In the genomic region with DNA sequence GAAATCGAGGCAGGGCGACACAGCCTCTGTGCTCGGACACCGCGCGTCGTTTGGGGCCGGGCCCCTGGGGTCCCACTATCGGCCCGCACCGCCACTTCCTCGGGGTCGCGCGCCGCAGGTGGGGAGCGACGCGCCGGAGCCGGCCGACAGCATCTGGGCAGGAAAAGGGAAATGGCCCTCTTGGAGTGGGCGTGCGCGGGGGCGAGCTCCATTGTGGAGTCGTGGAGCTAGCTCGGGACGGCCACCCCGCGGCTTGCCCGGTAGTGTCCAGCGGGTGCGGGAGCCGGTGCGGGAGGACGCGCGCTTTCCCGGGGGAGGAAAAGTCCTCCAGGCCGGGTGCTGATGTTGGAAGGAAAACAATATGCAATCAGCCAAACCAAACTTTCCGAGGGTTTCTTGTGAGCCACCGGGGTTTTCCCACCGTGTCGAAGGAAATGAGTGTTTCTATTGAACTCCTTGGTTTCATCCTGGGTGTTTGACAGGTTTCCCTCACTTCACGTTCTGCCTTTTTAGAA, we compare ENCODE assay signal across 8 mouse cellular contexts. TPM values are rescaled to one million over a fixed set of nuclear protein-coding genes. Genes with fewer than 3 reads are reported as not detected.
A peak's percentile ranks its signal among the peaks of the same experiment; 100 is the strongest.
DNase-seq lines count a peak whose midpoint lies in the region; ATAC-seq and TF ChIP-seq lines count a peak whose summit lies in the region.

No protein-coding gene starts in this region.

- peak overlapping the region; percentile 59 for H3K4me2 ChIP-seq in embryonic facial prominence, embryonic 11.5 days (ENCODE audit: low read depth, low read length)
- H3K4me2 ChIP-seq in heart, embryonic 13.5 days: peak overlapping the region; percentile 81
- H3K4me2 ChIP-seq in lung, embryonic 14.5 days: peak overlapping the region; percentile 76

- no peaks in the 10 kb centered on the region for H3K9me3 ChIP-seq in embryonic facial prominence, embryonic 11.5 days (replicated peaks; ENCODE audit: control insufficient read depth, low read length)
- H3K9me3 ChIP-seq in heart, embryonic 13.5 days: no peaks in the 10 kb centered on the region
- H3K9me3 ChIP-seq in lung, embryonic 14.5 days (ENCODE audit: low read depth, low read length): no peaks in the 10 kb centered on the region

- no peaks in the 10 kb centered on the region for H3K4me1 ChIP-seq in embryonic facial prominence, embryonic 11.5 days (ENCODE audit: control insufficient read depth, insufficient read depth, low read length)
- peaks cover 28% of the 10 kb centered on the region for H3K4me1 ChIP-seq in heart, embryonic 13.5 days
- H3K4me1 ChIP-seq in lung, embryonic 14.5 days (ENCODE audit: insufficient read depth): peaks cover 3% of the 10 kb centered on the region; the same call in 1 of the 2 replicates

- ATAC-seq in embryonic facial prominence, embryonic 11.5 days (replicated peaks; ENCODE audit: insufficient number of reproducible peaks, low FRiP score, low TSS enrichment, low read depth): peak; percentile 70
- ATAC-seq in heart, embryonic 13.5 days (ENCODE audit: extremely low read depth, insufficient number of reproducible peaks, low FRiP score, low TSS enrichment): peak; percentile 27; the same call in 1 of the 2 replicates
- ATAC-seq in lung, embryonic 14.5 days (ENCODE audit: insufficient read depth): peak; percentile 75

- peak overlapping the region; percentile 72 for H3K27ac ChIP-seq in embryonic facial prominence, embryonic 11.5 days (replicated peaks; ENCODE audit: low read depth, low read length)
- H3K27ac ChIP-seq in heart, embryonic 13.5 days (replicated peaks): peak overlapping the region; percentile 93
- peak overlapping the region; percentile 84 for H3K27ac ChIP-seq in lung, embryonic 14.5 days (ENCODE audit: low read depth)

- peak overlapping the region; percentile 91 for H3K4me3 ChIP-seq in embryonic facial prominence, embryonic 11.5 days (ENCODE audit: low read depth, low read length)
- peak overlapping the region; percentile 98 for H3K4me3 ChIP-seq in heart, embryonic 13.5 days
- H3K4me3 ChIP-seq in lung, embryonic 14.5 days (ENCODE audit: low read depth, low read length): peak overlapping the region; percentile 95

- H3K9ac ChIP-seq in embryonic facial prominence, embryonic 11.5 days (replicated peaks; ENCODE audit: low read length): peak overlapping the region; percentile 89
- peak overlapping the region; percentile 93 for H3K9ac ChIP-seq in heart, embryonic 13.5 days
- peak overlapping the region; percentile 82 for H3K9ac ChIP-seq in lung, embryonic 14.5 days

- H3K27me3 ChIP-seq in embryonic facial prominence, embryonic 11.5 days (ENCODE audit: control insufficient read depth, insufficient read depth, low read length): no peaks in the 10 kb centered on the region
- H3K27me3 ChIP-seq in heart, embryonic 13.5 days (replicated peaks): no peaks in the 10 kb centered on the region
- H3K27me3 ChIP-seq in lung, embryonic 14.5 days (ENCODE audit: insufficient read depth, low read length): no peaks in the 10 kb centered on the region

- 0% methylated on average over 39 of the region's 46 CpGs for WGBS in embryonic facial prominence, embryonic 11.5 days
- under 1% methylated on average over 46 of the region's 46 CpGs for WGBS in heart, embryonic 13.5 days
- 0% methylated on average over 46 of the region's 46 CpGs for WGBS in lung, embryonic 14.5 days

- DNase-seq in CD4-positive helper T cell, adult 2 months (ENCODE audit: low read depth, low spot score): peak; percentile 83
- peak; percentile 21 for DNase-seq in R1 (ENCODE audit: low read depth, low spot score)
- DNase-seq in embryonic facial prominence, embryonic 11.5 days (ENCODE audit: low spot score): peak; percentile 57
- peak; percentile 75 for DNase-seq in kidney, postnatal 14 days
- peak; percentile 74 for DNase-seq in lung, embryonic 14.5 days
- DNase-seq in ovary, postnatal 36 days (ENCODE audit: low spot score): peak; percentile 66
- DNase-seq in urinary bladder, postnatal 14 days (ENCODE audit: low spot score): peak; percentile 54

- H3K36me3 ChIP-seq in embryonic facial prominence, embryonic 11.5 days (replicated peaks; ENCODE audit: control insufficient read depth, insufficient read depth, low read depth, low read length): no peaks in the 10 kb centered on the region
- no peaks in the 10 kb centered on the region for H3K36me3 ChIP-seq in heart, embryonic 13.5 days
- no peaks in the 10 kb centered on the region for H3K36me3 ChIP-seq in lung, embryonic 14.5 days (ENCODE audit: insufficient read depth)

- TF ChIP-seq CTCF in lung, embryonic 14.5 days (IDR thresholded peaks at IDR 0.05; ENCODE audit: low read depth): peak; percentile 17; the same call in 1 of the 2 replicates

RNA-seq across cellular contexts. Expression of gene Stx6, which starts 0.5 kb away (rescaled TPM):
- 93.3 and 103 TPM in 2 replicates for polyA plus RNA-seq in embryonic facial prominence, embryonic 11.5 days (2014; fragmentation: Nextera tagmentation; extraction: Ambion mirVana)
- 48.7 and 49.9 TPM in 2 replicates for polyA plus RNA-seq in heart, embryonic 13.5 days (2015; fragmentation: Nextera tagmentation; extraction: Ambion mirVana)
- 97.6 and 99.7 TPM in 2 replicates for polyA plus RNA-seq in lung, embryonic 14.5 days (2014; fragmentation: Nextera tagmentation; extraction: Ambion mirVana)

RNA-seq across cellular contexts. Expression of gene Mr1, which starts 12.4 kb away (rescaled TPM):
- 3.7 and 4.5 TPM in 2 replicates for polyA plus RNA-seq in embryonic facial prominence, embryonic 11.5 days (2014; fragmentation: Nextera tagmentation; extraction: Ambion mirVana)
- 4.3 and 5.2 TPM in 2 replicates for polyA plus RNA-seq in heart, embryonic 13.5 days (2015; fragmentation: Nextera tagmentation; extraction: Ambion mirVana)
- polyA plus RNA-seq in lung, embryonic 14.5 days (2014; fragmentation: Nextera tagmentation; extraction: Ambion mirVana): 13.6 and 13.7 TPM in 2 replicates

RNA-seq across cellular contexts. Expression of gene Ier5, which starts 59.6 kb away (rescaled TPM):
- polyA plus RNA-seq in embryonic facial prominence, embryonic 11.5 days (2014; fragmentation: Nextera tagmentation; extraction: Ambion mirVana): 16.4 and 19.0 TPM in 2 replicates
- 3.6 and 3.8 TPM in 2 replicates for polyA plus RNA-seq in heart, embryonic 13.5 days (2015; fragmentation: Nextera tagmentation; extraction: Ambion mirVana)
- 14.6 and 15.1 TPM in 2 replicates for polyA plus RNA-seq in lung, embryonic 14.5 days (2014; fragmentation: Nextera tagmentation; extraction: Ambion mirVana)

Comparison
In these comparisons a context has a peak if more than half of its experiments do, and no peak if none do; other contexts are left out.
1. Peak in every context shown above with its lines: DNase-seq, ATAC-seq, H3K4me3 ChIP-seq and H3K27ac ChIP-seq.
2. DNase-seq: peak in every context shown above with its lines; median percentile 83 in CD4-positive helper T cell, adult 2 months; 75 in kidney, postnatal 14 days; 74 in lung, embryonic 14.5 days; 66 in ovary, postnatal 36 days; 57 in embryonic facial prominence, embryonic 11.5 days; 54 in urinary bladder, postnatal 14 days; 21 in R1.